In genomic region chr16:4077384-4078061, GRCm38 (mm10) we compare ENCODE assay signal across 7 mouse cellular contexts. TPM values are rescaled to one million over a fixed set of nuclear protein-coding genes. Genes with fewer than 3 reads are reported as not detected.
DNase-seq lines count a peak whose midpoint lies in the region; ATAC-seq lines count a peak whose summit lies in the region.

TSS of gene Trap1 (minus strand) at chr16:4077827.

- under 1% methylated on average over 58 of the region's 58 CpGs for WGBS in intestine, embryonic 16.5 days
- under 1% methylated on average over 58 of the region's 58 CpGs for WGBS in midbrain, embryonic 11.5 days

- H3K27ac ChIP-seq in intestine, embryonic 16.5 days (ENCODE audit: low read length): peak within 1 kb of the TSS; percentile 78
- peak within 1 kb of the TSS; percentile 51 for H3K27ac ChIP-seq in midbrain, embryonic 11.5 days (ENCODE audit: low read depth, low read length)

- H3K9ac ChIP-seq in intestine, embryonic 16.5 days (ENCODE audit: low read depth, low read length): peak within 1 kb of the TSS; percentile 86
- peak within 1 kb of the TSS; percentile 85 for H3K9ac ChIP-seq in midbrain, embryonic 11.5 days (ENCODE audit: low read length)

- no peaks in the 10 kb centered on the region for H3K27me3 ChIP-seq in intestine, embryonic 16.5 days (replicated peaks; ENCODE audit: control insufficient read depth, insufficient read depth, low read length)
- H3K27me3 ChIP-seq in midbrain, embryonic 11.5 days (ENCODE audit: control insufficient read depth, insufficient read depth, low read length): no peaks in the 10 kb centered on the region

- peak within 1 kb of the TSS; percentile 50 for H3K4me2 ChIP-seq in intestine, embryonic 16.5 days (ENCODE audit: low read depth, low read length)
- H3K4me2 ChIP-seq in midbrain, embryonic 11.5 days: peak within 1 kb of the TSS; percentile 62

- intact Hi-C loops in left cerebral cortex, postnatal 36 days (cut with DNase I): loop anchor here (2.0 kb wide), 1 partner anchor 135 kb away; the partner anchor contains the start of gene Crebbp

- H3K36me3 ChIP-seq in intestine, embryonic 16.5 days (ENCODE audit: control insufficient read depth, insufficient read depth, low read length): no peaks in the 10 kb centered on the region
- H3K36me3 ChIP-seq in midbrain, embryonic 11.5 days (ENCODE audit: control insufficient read depth, insufficient read depth, low read length): peaks cover 4% of the 10 kb centered on the region

- 0 out of 2 replicates have a peak, but pooled peaks cover 10% of the 10 kb centered on the region for H3K4me1 ChIP-seq in intestine, embryonic 16.5 days (ENCODE audit: control insufficient read depth, insufficient read depth, low read length)
- peaks cover 8% of the 10 kb centered on the region for H3K4me1 ChIP-seq in midbrain, embryonic 11.5 days (ENCODE audit: control insufficient read depth, insufficient read depth, low read length)

- peak; percentile 98 for ATAC-seq in intestine, embryonic 16.5 days
- ATAC-seq in midbrain, embryonic 11.5 days (ENCODE audit: low FRiP score): peak; percentile 97

- H3K4me3 ChIP-seq in intestine, embryonic 16.5 days (ENCODE audit: low read length): peak within 1 kb of the TSS; percentile 69
- peak within 1 kb of the TSS; percentile 88 for H3K4me3 ChIP-seq in midbrain, embryonic 11.5 days (ENCODE audit: low read depth, low read length)

- peak; percentile 96 for DNase-seq in adrenal gland, adult 2 months
- peak; percentile 82 for DNase-seq in embryo, embryonic 11.5 days (ENCODE audit: low read depth, low spot score)
- DNase-seq in gastrocnemius, postnatal 4 days (ENCODE audit: low spot score in 2 of 2): peak; percentile 93 to 94
- peak; percentile 94 to 96 for DNase-seq in left cerebral cortex, postnatal 36 days (ENCODE audit: low spot score in 2 of 2)
- DNase-seq in midbrain, embryonic 11.5 days (ENCODE audit: low spot score, missing footprints): peak; percentile 99
- peak; percentile 88 for DNase-seq in skeletal muscle tissue, adult 2 months (ENCODE audit: low read depth, low spot score)

- no peaks in the 10 kb centered on the region for H3K9me3 ChIP-seq in intestine, embryonic 16.5 days (ENCODE audit: control insufficient read depth, low read length)
- no peaks in the 10 kb centered on the region for H3K9me3 ChIP-seq in midbrain, embryonic 11.5 days (ENCODE audit: control insufficient read depth, low read length)

RNA-seq across cellular contexts. Expression of gene Trap1, which starts in this region (rescaled TPM):
- total RNA-seq in adrenal gland, adult 2 months (2021): 100 to 1,000 TPM; 208 to 249 TPM
- polyA plus RNA-seq in adrenal gland, adult 2 months (2012; rRNA removed): 158 and 206 TPM in 2 replicates
- total RNA-seq in gastrocnemius, postnatal 4 days (2021): 10 to 100 TPM; 85.4 to 91.3 TPM
- 128 and 131 TPM in 2 replicates for polyA plus RNA-seq in intestine, embryonic 16.5 days (2015; fragmentation: Nextera tagmentation; extraction: Ambion mirVana)
- total RNA-seq in left cerebral cortex, postnatal 36 days (2021): 10 to 100 TPM; 72.1 to 73.1 TPM
- 74.5 and 77.0 TPM in 2 replicates for polyA plus RNA-seq in midbrain, embryonic 11.5 days (2014; fragmentation: Nextera tagmentation; extraction: Ambion mirVana)

Comparison
In these comparisons a context has a peak if more than half of its experiments do, and no peak if none do; other contexts are left out.
1. Peak in every context shown above with its lines: DNase-seq, ATAC-seq, H3K4me3 ChIP-seq and H3K27ac ChIP-seq.